Mouse (Mus musculus) monocyte, adult 5-6 weeks (primary cell): ENCODE data around the gene Mettl7b. TPM values are rescaled to one million over a fixed set of nuclear protein-coding genes. Genes with fewer than 3 reads are reported as not detected.

Source experiments
- total RNA-seq: library from RNA; stranded (forward); fragments of 200-1000, 200-491, 200-594 nt; gene quantifications from 3 replicates; pipeline ENCODE4 v1.2.3, GENCODE M21; 2017

Mettl7b gene
- total RNA-seq, 1 experiment from 2014 or later: not detected

Other genes starting within 250 kb of the Mettl7b start
- gene Dgka, start 216.1 kb downstream of the Mettl7b start, total RNA-seq: 68.7 to 107 TPM (median 86.0 TPM) in 3 replicates
- gene Pym1, start 213.1 kb downstream of the Mettl7b start, total RNA-seq: 30.7 to 38.7 TPM (median 34.9 TPM) in 3 replicates
- gene Mmp19, start 170.1 kb downstream of the Mettl7b start, total RNA-seq: 0.53 to 10.5 TPM (median 2.5 TPM) in 3 replicates
- 73.0 to 91.5 TPM (median 73.5 TPM) in 3 replicates for gene Dnajc14, start 156.9 kb downstream of the Mettl7b start, total RNA-seq
- gene Tmem198b, start 156.6 kb downstream of the Mettl7b start, total RNA-seq: 1.1 to 2.5 TPM (median 2.0 TPM) in 3 replicates
- 151 to 244 TPM (median 182 TPM) in 3 replicates for gene Sarnp, start 143.7 kb downstream of the Mettl7b start, total RNA-seq
- gene Ormdl2, start 139.3 kb downstream of the Mettl7b start, total RNA-seq: 72.1 to 86.7 TPM (median 76.6 TPM) in 3 replicates
- gene Gdf11, start 69.3 kb downstream of the Mettl7b start, total RNA-seq: 0.57 to 3.8 TPM (median 1.8 TPM) in 3 replicates
- 12.1 to 26.5 TPM (median 22.9 TPM) in 3 replicates for gene Cd63, start 60.0 kb downstream of the Mettl7b start, total RNA-seq
- gene Rdh5, start 38.1 kb downstream of the Mettl7b start, total RNA-seq: 1.5 to 7.6 TPM in 2 of 3 replicates, not detected in the other
- 110 to 127 TPM (median 111 TPM) in 3 replicates for gene Bloc1s1, start 37.0 kb downstream of the Mettl7b start, total RNA-seq
- gene Itga7, start 27.2 kb downstream of the Mettl7b start, total RNA-seq: 0.19 to 0.53 TPM in 2 of 3 replicates, not detected in the other
- gene Olfr9, start 28.4 kb upstream of the Mettl7b start, total RNA-seq: not detected in 3 replicates
- gene Olfr763, start 49.8 kb upstream of the Mettl7b start, total RNA-seq: not detected in 3 replicates
- gene Olfr764-ps1, start 78.9 kb upstream of the Mettl7b start, total RNA-seq: not detected in 3 replicates
- not detected in 3 replicates for gene Olfr765, start 89.0 kb upstream of the Mettl7b start, total RNA-seq
- gene Olfr766-ps1, start 108.0 kb upstream of the Mettl7b start, total RNA-seq: not detected in 3 replicates
- not detected in 3 replicates for gene Olfr767, start 121.9 kb upstream of the Mettl7b start, total RNA-seq
- gene Olfr768, start 138.4 kb upstream of the Mettl7b start, total RNA-seq: not detected in 3 replicates
- gene Olfr769, start 156.9 kb upstream of the Mettl7b start, total RNA-seq: not detected in 3 replicates
- not detected in 3 replicates for gene Olfr770, start 178.0 kb upstream of the Mettl7b start, total RNA-seq
- gene Olfr771, start 203.8 kb upstream of the Mettl7b start, total RNA-seq: not detected in 3 replicates
- not detected in 3 replicates for gene Olfr772, start 216.9 kb upstream of the Mettl7b start, total RNA-seq
- not detected in 3 replicates for gene Olfr773, start 226.4 kb upstream of the Mettl7b start, total RNA-seq